Mouse (Mus musculus): ENCODE measurements around the gene Ttll11.

DNA sequence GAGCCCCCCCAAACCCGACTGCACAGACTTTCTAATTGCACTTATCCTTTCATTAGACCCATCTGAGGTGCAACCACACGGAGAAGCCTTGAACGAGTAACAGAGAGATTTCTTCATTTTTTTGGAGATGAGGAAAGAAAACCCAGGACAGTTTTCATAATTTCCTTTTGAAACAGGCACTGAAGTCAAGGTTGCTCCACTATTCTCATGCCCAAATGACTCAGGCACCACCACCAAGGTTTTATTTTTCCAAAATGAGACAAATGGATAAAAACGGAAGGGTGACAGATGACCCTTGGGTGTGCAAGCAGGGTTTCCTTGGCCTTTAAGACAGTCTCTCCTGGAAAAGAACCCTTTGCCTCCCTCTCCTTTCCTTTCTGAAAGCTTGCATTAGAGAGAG lies 54.8 kb downstream of the Ttll11 start:
- TF ChIP-seq CTCF (IDR thresholded peaks at IDR 0.05; ENCODE audit: control insufficient read depth, insufficient read depth, low read length) (no peak), POLR2A (IDR thresholded peaks at IDR 0.05; ENCODE audit: borderline replicate concordance, control insufficient read depth, low read depth, low read length) (no peak)

Measured in bone marrow, adult 2 months (tissue).